Mouse (Mus musculus): ENCODE measurements around the gene D2hgdh. TPM values are rescaled to one million over a fixed set of nuclear protein-coding genes. Genes with fewer than 3 reads are reported as not detected.
"Not testable (repeated sequence)": the region's sequence is repeated elsewhere in the genome, so short reads cannot be mapped to it uniquely, and the experiment has no call there.

The D2hgdh gene
- total RNA-seq, 1 experiment, result 11.0 TPM

DNA sequence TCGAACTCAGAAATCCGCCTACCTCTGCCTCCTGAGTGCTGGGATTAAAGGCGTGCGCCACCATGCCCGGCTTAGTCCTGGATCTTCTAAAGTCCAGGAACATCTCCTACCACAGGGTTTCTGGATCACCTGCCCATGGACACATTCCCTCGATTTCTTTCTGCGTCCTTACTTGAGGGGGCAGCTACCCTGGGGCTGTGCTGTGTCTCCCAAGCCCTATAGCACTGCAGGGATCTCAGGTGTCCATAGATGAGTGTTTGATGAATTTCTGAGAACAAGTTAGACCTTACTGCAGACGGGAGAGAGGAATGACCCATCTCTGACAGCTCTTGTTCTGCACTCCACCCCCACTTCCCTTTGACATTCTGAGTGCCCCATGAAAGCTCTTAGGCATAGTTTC, 12.6 kb downstream of the D2hgdh start:
- H3K9me3 ChIP-seq (ENCODE audit: control insufficient read depth, insufficient read depth, low read depth, low read length), result no peaks in the 10 kb centered on the region
- peaks cover 0 to 2% of the 10 kb centered on the region in 2 experiments; a peak in 1 of 4 replicates for H3K4me1 ChIP-seq (ENCODE audit: control insufficient read depth in 2 of 2, insufficient read depth in 2 of 2, low read length in 2 of 2, poor library complexity in 1 of 2)
- no peak for TF ChIP-seq HCFC1 (IDR thresholded peaks at IDR 0.05; ENCODE audit: borderline replicate concordance, insufficient read depth, low read length)
- no peak for TF ChIP-seq MAFK (IDR thresholded peaks at IDR 0.05; ENCODE audit: insufficient read depth, low read depth, low read length)
- TF ChIP-seq CHD2 (IDR thresholded peaks at IDR 0.05; ENCODE audit: low read depth, low read length), result no peak
- no peak for TF ChIP-seq ZNF384 (IDR thresholded peaks at IDR 0.05; ENCODE audit: low read depth, low read length)
- no peak for TF ChIP-seq ZC3H11A (IDR thresholded peaks at IDR 0.05; ENCODE audit: borderline replicate concordance, low read depth, low read length)
- H3K9ac ChIP-seq (ENCODE audit: insufficient read depth, low read depth, low read length, poor library complexity, severe bottlenecking), result no peak overlapping the region
- DNase-seq (ENCODE audit: low read depth, low spot score), result no peak
- H3K36me3 ChIP-seq (ENCODE audit: control insufficient read depth, insufficient read depth, low read length, poor library complexity, severe bottlenecking), result peaks cover 4% of the 10 kb centered on the region; the same call in 1 of the 2 replicates
- H3K27ac ChIP-seq (ENCODE audit: insufficient read depth, low read depth, low read length, poor library complexity, severe bottlenecking), result no peak overlapping the region
- in situ Hi-C loops (cut with MboI; ENCODE audit: low sequenced_read_pairs in 2 of 2, unreplicated experiment in 2 of 2), result no loop called here
- no peak overlapping the region for H3K4me3 ChIP-seq (ENCODE audit: insufficient read depth in 1 of 2, low read depth in 1 of 2, low read length in 2 of 2, poor library complexity in 1 of 2, severe bottlenecking in 1 of 2)

- in situ Hi-C loops (cut with MboI; ENCODE audit: low sequenced_read_pairs in 2 of 2, unreplicated experiment in 2 of 2); H3K36me3 ChIP-seq (ENCODE audit: control insufficient read depth, insufficient read depth, low read length, poor library complexity, severe bottlenecking); H3K4me1 ChIP-seq (ENCODE audit: control insufficient read depth in 2 of 2, insufficient read depth in 2 of 2, low read length in 2 of 2, poor library complexity in 1 of 2); H3K9me3 ChIP-seq (ENCODE audit: control insufficient read depth, insufficient read depth, low read depth, low read length); H3K9ac ChIP-seq (ENCODE audit: insufficient read depth, low read depth, low read length, poor library complexity, severe bottlenecking); H3K27ac ChIP-seq (ENCODE audit: insufficient read depth, low read depth, low read length, poor library complexity, severe bottlenecking); DNase-seq (ENCODE audit: low read depth, low spot score); H3K4me3 ChIP-seq (ENCODE audit: insufficient read depth in 1 of 2, low read depth in 1 of 2, low read length in 2 of 2, poor library complexity in 1 of 2, severe bottlenecking in 1 of 2): not testable (repeated sequence)
Measured at GRCm38 (mm10) chr1:93838569-93838968, 13.9 kb downstream of the D2hgdh start.

GRCm38 (mm10) chr1:93845766-93846366, 21.2 kb downstream of the D2hgdh start:
- H3K27ac ChIP-seq (ENCODE audit: insufficient read depth, low read depth, low read length, poor library complexity, severe bottlenecking); H3K36me3 ChIP-seq (ENCODE audit: control insufficient read depth, insufficient read depth, low read length, poor library complexity, severe bottlenecking); in situ Hi-C loops (cut with MboI; ENCODE audit: low sequenced_read_pairs in 2 of 2, unreplicated experiment in 2 of 2); H3K4me3 ChIP-seq (ENCODE audit: insufficient read depth in 1 of 2, low read depth in 1 of 2, low read length in 2 of 2, poor library complexity in 1 of 2, severe bottlenecking in 1 of 2); H3K4me1 ChIP-seq (ENCODE audit: control insufficient read depth in 2 of 2, insufficient read depth in 2 of 2, low read length in 2 of 2, poor library complexity in 1 of 2); H3K9me3 ChIP-seq (ENCODE audit: control insufficient read depth, insufficient read depth, low read depth, low read length); H3K9ac ChIP-seq (ENCODE audit: insufficient read depth, low read depth, low read length, poor library complexity, severe bottlenecking); DNase-seq (ENCODE audit: low read depth, low spot score): not testable (repeated sequence)

DNA sequence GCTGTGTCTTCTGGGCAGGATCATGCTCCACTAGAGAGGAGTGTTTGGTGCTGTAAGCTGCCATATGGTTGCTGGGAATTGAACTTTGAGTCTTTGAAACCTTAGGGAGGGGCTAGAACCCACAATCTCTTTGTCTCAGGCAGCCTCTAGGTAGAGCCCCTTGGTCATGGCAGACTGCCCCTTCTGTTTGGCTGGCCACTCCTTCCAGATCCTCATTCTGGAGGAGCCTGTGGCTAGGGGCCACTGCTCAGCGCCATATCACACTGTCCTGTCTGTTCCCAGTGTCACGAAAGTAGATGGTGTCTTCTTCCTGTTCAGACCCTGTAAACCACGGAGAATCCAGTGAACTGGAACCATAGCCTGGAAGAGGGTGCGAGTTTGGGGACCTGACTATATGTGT, 31.1 kb downstream of the D2hgdh start:
- H3K4me1 ChIP-seq (ENCODE audit: control insufficient read depth in 2 of 2, insufficient read depth in 2 of 2, low read length in 2 of 2, poor library complexity in 1 of 2); H3K9ac ChIP-seq (ENCODE audit: insufficient read depth, low read depth, low read length, poor library complexity, severe bottlenecking); H3K36me3 ChIP-seq (ENCODE audit: control insufficient read depth, insufficient read depth, low read length, poor library complexity, severe bottlenecking); H3K4me3 ChIP-seq (ENCODE audit: insufficient read depth in 1 of 2, low read depth in 1 of 2, low read length in 2 of 2, poor library complexity in 1 of 2, severe bottlenecking in 1 of 2); in situ Hi-C loops (cut with MboI; ENCODE audit: low sequenced_read_pairs in 2 of 2, unreplicated experiment in 2 of 2); H3K27ac ChIP-seq (ENCODE audit: insufficient read depth, low read depth, low read length, poor library complexity, severe bottlenecking); DNase-seq (ENCODE audit: low read depth, low spot score); H3K9me3 ChIP-seq (ENCODE audit: control insufficient read depth, insufficient read depth, low read depth, low read length): not testable (repeated sequence)

- H3K36me3 ChIP-seq (ENCODE audit: control insufficient read depth, insufficient read depth, low read length, poor library complexity, severe bottlenecking), result no peaks in the 10 kb centered on the region
- no peaks in the 10 kb centered on the region for H3K9me3 ChIP-seq (ENCODE audit: control insufficient read depth, insufficient read depth, low read depth, low read length)
- no peak for TF ChIP-seq MAFK (IDR thresholded peaks at IDR 0.05; ENCODE audit: insufficient read depth, low read depth, low read length)
- H3K4me3 ChIP-seq (ENCODE audit: insufficient read depth in 1 of 2, low read depth in 1 of 2, low read length in 2 of 2, poor library complexity in 1 of 2, severe bottlenecking in 1 of 2), result no peak overlapping the region
- H3K9ac ChIP-seq (ENCODE audit: insufficient read depth, low read depth, low read length, poor library complexity, severe bottlenecking), result no peak overlapping the region
- in situ Hi-C loops (cut with MboI; ENCODE audit: low sequenced_read_pairs in 2 of 2, unreplicated experiment in 2 of 2), result no loop called here
- no peaks in the 10 kb centered on the region for H3K4me1 ChIP-seq (ENCODE audit: control insufficient read depth in 2 of 2, insufficient read depth in 2 of 2, low read length in 2 of 2, poor library complexity in 1 of 2)
- DNase-seq (ENCODE audit: low read depth, low spot score), result no peak
- H3K27ac ChIP-seq (ENCODE audit: insufficient read depth, low read depth, low read length, poor library complexity, severe bottlenecking), result no peak overlapping the region
Measured at GRCm38 (mm10) chr1:93857370-93857769, 32.7 kb downstream of the D2hgdh start.
